Mouse (Mus musculus): ENCODE results near the gene Nbea.

DNA sequence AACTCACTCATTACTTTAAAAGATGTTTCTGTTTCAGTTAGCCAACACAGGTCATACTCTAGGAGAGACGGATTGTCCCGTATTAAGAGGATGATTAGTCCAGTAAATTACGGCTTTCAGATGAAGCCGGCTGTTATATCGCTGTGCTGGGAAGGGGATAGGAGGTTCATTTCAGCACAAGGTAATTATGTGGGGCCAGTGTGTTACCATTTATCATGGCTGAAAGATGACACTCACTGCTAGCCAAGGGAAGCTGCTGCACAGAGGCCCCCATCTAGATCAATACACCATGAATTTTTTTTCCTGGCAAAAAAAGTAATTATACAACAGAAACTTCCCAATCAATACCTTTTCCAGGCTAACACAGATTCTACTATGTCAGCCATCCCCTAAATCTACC, 353.3 kb downstream of the Nbea start:
- TF ChIP-seq CTCF (conservative IDR thresholded peaks at IDR 0.05; ENCODE audit: low read length) (no peak), POU5F1 (IDR thresholded peaks at IDR 0.05; ENCODE audit: borderline replicate concordance, low read length) (no peak), NANOG (IDR thresholded peaks at IDR 0.05; ENCODE audit: borderline replicate concordance, low read length) (no peak)

All from E14TG2a.4 (cell line).